Mouse (Mus musculus) thymus, postnatal 25 days (tissue): ENCODE measurements around the gene Rnf183.
"Not testable (repeated sequence)": the region's sequence is repeated elsewhere in the genome, so short reads cannot be mapped to it uniquely, and the experiment has no call there.

Experiments used
- DNase-seq: peaks from one replicate; pipeline ENCODE4 v3.0.0; 2022

The Rnf183 gene

GRCm38 (mm10) chr4:62435081-62435480 lies at the start of gene Rnf183:
Gene Rnf183 (minus strand): TSS chr4:62435252.
- no peak for DNase-seq

GRCm38 (mm10) chr4:62480709-62481605 lies 45.9 kb upstream of the Rnf183 start:
- DNase-seq = no peak

- peak; percentile 62 for DNase-seq
Observed at GRCm38 (mm10) chr4:62479937-62480708, 45.1 kb upstream of the Rnf183 start, which contains the start of gene Bspry. Gene Bspry (plus strand): TSS chr4:62480053.

GRCm38 (mm10) chr4:62479593-62479936 lies 44.5 kb upstream of the Rnf183 start:
- not testable (repeated sequence) for DNase-seq

- no peak for DNase-seq
Observed at GRCm38 (mm10) chr4:62477542-62478244, 42.6 kb upstream of the Rnf183 start.

- peak; percentile 42 for DNase-seq
Observed at GRCm38 (mm10) chr4:62475793-62476192, 40.7 kb upstream of the Rnf183 start.

GRCm38 (mm10) chr4:62475131-62475530 lies 40.1 kb upstream of the Rnf183 start:
- peak; percentile 59 for DNase-seq

- no peak for DNase-seq
Observed at GRCm38 (mm10) chr4:62472071-62472470, 37.0 kb upstream of the Rnf183 start.

- DNase-seq = peak; percentile 84
Observed at GRCm38 (mm10) chr4:62470598-62471051, 35.6 kb upstream of the Rnf183 start, which contains the start of gene Wdr31. Gene Wdr31 (minus strand): TSS chr4:62470896.

GRCm38 (mm10) chr4:62468158-62468557 lies 33.1 kb upstream of the Rnf183 start:
- no peak for DNase-seq

GRCm38 (mm10) chr4:62463124-62463523 lies 28.1 kb upstream of the Rnf183 start:
- no peak for DNase-seq

- DNase-seq = no peak
Observed at GRCm38 (mm10) chr4:62460348-62460747, 25.3 kb upstream of the Rnf183 start.

GRCm38 (mm10) chr4:62459081-62459480 lies 24.0 kb upstream of the Rnf183 start:
- no peak for DNase-seq

- peak; percentile 60 for DNase-seq
Observed at GRCm38 (mm10) chr4:62454995-62455394, 19.9 kb upstream of the Rnf183 start.

- no peak for DNase-seq
Observed at GRCm38 (mm10) chr4:62440986-62441385, 5.9 kb upstream of the Rnf183 start.

- DNase-seq = no peak
Observed at GRCm38 (mm10) chr4:62440544-62440943, 5.5 kb upstream of the Rnf183 start.

- no peak for DNase-seq
Observed at GRCm38 (mm10) chr4:62439793-62440192, 4.7 kb upstream of the Rnf183 start.

GRCm38 (mm10) chr4:62437871-62438270 lies 2.8 kb upstream of the Rnf183 start:
- no peak for DNase-seq

- no peak for DNase-seq
Observed at GRCm38 (mm10) chr4:62437256-62437778, 2.3 kb upstream of the Rnf183 start.

- DNase-seq = no peak
Observed at GRCm38 (mm10) chr4:62433939-62434870, 847 bp downstream of the Rnf183 start.

GRCm38 (mm10) chr4:62431522-62431921 lies 3.5 kb downstream of the Rnf183 start:
- no peak for DNase-seq

- no peak for DNase-seq
Observed at GRCm38 (mm10) chr4:62430678-62431077, 4.4 kb downstream of the Rnf183 start.
